Mouse (Mus musculus): ENCODE data around the gene Gng12. TPM values are rescaled to one million over a fixed set of nuclear protein-coding genes. Genes with fewer than 3 reads are reported as not detected.
A peak's percentile ranks its signal among the peaks of the same experiment; 100 is the strongest.
"Not testable (repeated sequence)": the region's sequence is repeated elsewhere in the genome, so short reads cannot be mapped to it uniquely, and the experiment has no call there.

Gng12 gene
- total RNA-seq, 2 experiments from 2014 or later, result 36.9 to 41.9 TPM

GRCm38 (mm10) chr6:66955089-66955657 is 59.0 kb downstream of the Gng12 start:
- peak in 1 of 2 experiments; percentile 67 for DNase-seq

GRCm38 (mm10) chr6:66958466-66959235 is 62.5 kb downstream of the Gng12 start:
- no peak for DNase-seq

- peak; percentile 63 to 79 for DNase-seq
These were observed 66.4 kb downstream of the Gng12 start for GRCm38 (mm10) chr6:66962582-66963043.

GRCm38 (mm10) chr6:66963068-66963467 is 66.9 kb downstream of the Gng12 start:
- DNase-seq, result no peak

GRCm38 (mm10) chr6:66963651-66964050 is 67.5 kb downstream of the Gng12 start:
- not testable (repeated sequence) for DNase-seq

- DNase-seq, result peak; percentile 37 to 39
These were observed 68.0 kb downstream of the Gng12 start for GRCm38 (mm10) chr6:66964222-66964621.

- no peak for DNase-seq
These were observed 69.0 kb downstream of the Gng12 start for GRCm38 (mm10) chr6:66965203-66965602.

GRCm38 (mm10) chr6:66967788-66968187 is 71.6 kb downstream of the Gng12 start:
- DNase-seq, result no peak

GRCm38 (mm10) chr6:66969446-66969845 is 73.2 kb downstream of the Gng12 start:
- DNase-seq, result no peak

GRCm38 (mm10) chr6:66972300-66972699 is 76.1 kb downstream of the Gng12 start:
- no peak for DNase-seq

GRCm38 (mm10) chr6:66973180-66973579 is 77.0 kb downstream of the Gng12 start:
- DNase-seq, result no peak

GRCm38 (mm10) chr6:66975522-66975921 is 79.3 kb downstream of the Gng12 start:
- no peak for DNase-seq

GRCm38 (mm10) chr6:66979197-66979596 is 83.0 kb downstream of the Gng12 start:
- DNase-seq, result no peak

- DNase-seq, result no peak
These were observed 83.8 kb downstream of the Gng12 start for GRCm38 (mm10) chr6:66980040-66980439.

- no peak for DNase-seq
These were observed 85.2 kb downstream of the Gng12 start for GRCm38 (mm10) chr6:66981366-66981765.

- DNase-seq, result peak; percentile 61 to 76
These were observed 85.7 kb downstream of the Gng12 start for GRCm38 (mm10) chr6:66981864-66982263.

- no peak for DNase-seq
These were observed 87.9 kb downstream of the Gng12 start for GRCm38 (mm10) chr6:66984079-66984478.

GRCm38 (mm10) chr6:66984672-66985071 is 88.5 kb downstream of the Gng12 start:
- no peak for DNase-seq

GRCm38 (mm10) chr6:66985500-66985899 is 89.3 kb downstream of the Gng12 start:
- DNase-seq, result no peak

- no peak for DNase-seq
These were observed 89.9 kb downstream of the Gng12 start for GRCm38 (mm10) chr6:66986063-66986462.

- DNase-seq, result peak; percentile 65 to 86
These were observed 91.4 kb downstream of the Gng12 start for GRCm38 (mm10) chr6:66987643-66988042.

- DNase-seq, result no peak
These were observed 92.2 kb downstream of the Gng12 start for GRCm38 (mm10) chr6:66988363-66988762.

- DNase-seq, result no peak
These were observed 92.8 kb downstream of the Gng12 start for GRCm38 (mm10) chr6:66989037-66989436.

GRCm38 (mm10) chr6:66989518-66989917 is 93.3 kb downstream of the Gng12 start:
- DNase-seq, result no peak

All from heart, adult 18-20 months (tissue).